Mouse (Mus musculus) intestine, embryonic 15.5 days (tissue): ENCODE data around the gene Mrpl58. TPM values are rescaled to one million over a fixed set of nuclear protein-coding genes. Genes with fewer than 3 reads are reported as not detected.
A peak's percentile ranks its signal among the peaks of the same experiment; 100 is the strongest.
"Not testable (repeated sequence)": the region's sequence is repeated elsewhere in the genome, so short reads cannot be mapped to it uniquely, and the experiment has no call there.

Source experiments
- ATAC-seq: fragments of 200-750 bp; cut with Nextera tagmentation; 2 replicates; pipeline ENCODE4 v1.8.0; 2017; ENCODE audit warnings: moderate TSS enrichment, moderate library complexity
- H3K27ac ChIP-seq: fragments of 300-500 bp; sonication (generic); 2 replicates; pipeline ENCODE4 v1.5.1; 2015; ENCODE audit warnings: mild to moderate bottlenecking, inconsistent platforms
- H3K27me3 ChIP-seq: fragments of 300-500 bp; sonication (generic); replicated peaks from 2 replicates; pipeline ENCODE4 v1.6.1; 2015; ENCODE audit warnings: inconsistent platforms
- H3K36me3 ChIP-seq: fragments of 300-500 bp; sonication (generic); 2 replicates; pipeline ENCODE4 v1.6.1; 2015; ENCODE audit warnings: inconsistent platforms
- H3K4me1 ChIP-seq: fragments of 300-500 bp; sonication (generic); replicated peaks from 2 replicates; pipeline ENCODE4 v1.6.1; 2015; ENCODE audit warnings: inconsistent platforms
- H3K4me2 ChIP-seq: fragments of 300-500 bp; sonication (generic); replicated peaks from 2 replicates; pipeline ENCODE4 v1.6.1; 2015; ENCODE audit warnings: mild to moderate bottlenecking, inconsistent platforms
- H3K4me3 ChIP-seq: fragments of 300-500 bp; sonication (generic); replicated peaks from 2 replicates; pipeline ENCODE4 v1.5.1; 2015; ENCODE audit warnings: inconsistent platforms
- H3K9ac ChIP-seq: fragments of 300-500 bp; sonication (generic); 2 replicates; pipeline ENCODE4 v1.6.1; 2015; ENCODE audit warnings: inconsistent platforms
- H3K9me3 ChIP-seq: fragments of 300-500 bp; sonication (generic); 2 replicates; pipeline ENCODE4 v1.6.1; 2016; ENCODE audit warnings: inconsistent platforms
- WGBS: fragments of 180-500 bp; shearing (Covaris S2); methylation state at CpG from one replicate; pipeline ENCODE4 v1.1.7; 2015; 5-methylcytosine and 5-hydroxymethylcytosine counted together
- polyA plus RNA-seq: library from polyadenylated mRNA; unstranded; fragments of >200 nt; fragmentation: Nextera tagmentation; extraction: Ambion mirVana; gene quantifications from 2 replicates; pipeline ENCODE4 v1.2.1, GENCODE M21; 2015

Gene Mrpl58
- polyA plus RNA-seq, 1 experiment from 2014 or later = 187 TPM

- H3K36me3 ChIP-seq = no peaks in the 10 kb centered on the region
- H3K4me3 ChIP-seq = no peak overlapping the region
- peaks cover 21% of the 10 kb centered on the region for H3K4me1 ChIP-seq
- ATAC-seq = no peak
- H3K9ac ChIP-seq = peak overlapping the region; percentile 21; the same call in 1 of the 2 replicates
- no peaks in the 10 kb centered on the region for H3K27me3 ChIP-seq
- peak overlapping the region; percentile 91 for H3K4me2 ChIP-seq
- no peaks in the 10 kb centered on the region for H3K9me3 ChIP-seq
- no peak overlapping the region for H3K27ac ChIP-seq
- 82% methylated on average over 5 of the region's 5 CpGs for WGBS
Measured at GRCm38 (mm10) chr11:115384587-115384986, 19.0 kb upstream of the Mrpl58 start.

GRCm38 (mm10) chr11:115386859-115387258 lies 16.7 kb upstream of the Mrpl58 start:
- H3K36me3 ChIP-seq, H3K27ac ChIP-seq, ATAC-seq, H3K9ac ChIP-seq, H3K27me3 ChIP-seq, H3K4me2 ChIP-seq, H3K4me3 ChIP-seq, H3K9me3 ChIP-seq: not testable (repeated sequence)
- peaks cover 21% of the 10 kb centered on the region for H3K4me1 ChIP-seq
- WGBS = 84% methylated on average over 3 of the region's 3 CpGs

- H3K27me3 ChIP-seq = no peaks in the 10 kb centered on the region
- H3K36me3 ChIP-seq = peaks cover 12% of the 10 kb centered on the region
- H3K4me1 ChIP-seq = no peaks in the 10 kb centered on the region
- no peak overlapping the region for H3K27ac ChIP-seq
- no peaks in the 10 kb centered on the region for H3K9me3 ChIP-seq
- no peak overlapping the region for H3K4me3 ChIP-seq
- no peak overlapping the region for H3K9ac ChIP-seq
- 96% methylated on average over 7 of the region's 7 CpGs for WGBS
- no peak for ATAC-seq
- H3K4me2 ChIP-seq = no peak overlapping the region
Measured at GRCm38 (mm10) chr11:115391358-115391757, 12.2 kb upstream of the Mrpl58 start.

GRCm38 (mm10) chr11:115393721-115394325 lies 9.7 kb upstream of the Mrpl58 start:
- Histone ChIP-seq H3K4me2 (peak overlapping the region; percentile 39), H3K9me3 (no peaks in the 10 kb centered on the region), H3K36me3 (peaks cover 12% of the 10 kb centered on the region), H3K4me3 (no peak overlapping the region), H3K27me3 (no peaks in the 10 kb centered on the region), H3K4me1 (no peaks in the 10 kb centered on the region), H3K27ac (no peak overlapping the region), H3K9ac (no peak overlapping the region)
- ATAC-seq = peak; percentile 51; the same call in 1 of the 2 replicates
- 58% methylated on average over 34 of the region's 34 CpGs for WGBS

GRCm38 (mm10) chr11:115398085-115398484 lies 5.5 kb upstream of the Mrpl58 start:
- Histone ChIP-seq H3K27me3 (no peaks in the 10 kb centered on the region), H3K4me1 (peaks cover 6% of the 10 kb centered on the region), H3K9me3 (no peaks in the 10 kb centered on the region), H3K36me3 (0 out of 2 replicates have a peak, but pooled peaks cover 4% of the 10 kb centered on the region), H3K9ac (no peak overlapping the region), H3K4me2 (no peak overlapping the region), H3K4me3 (no peak overlapping the region), H3K27ac (no peak overlapping the region)
- WGBS = 72% methylated on average over 7 of the region's 7 CpGs
- no peak for ATAC-seq

GRCm38 (mm10) chr11:115400126-115400525 lies 3.4 kb upstream of the Mrpl58 start:
- no peak overlapping the region for H3K9ac ChIP-seq
- no peak for ATAC-seq
- no peak overlapping the region for H3K27ac ChIP-seq
- no peak overlapping the region for H3K4me3 ChIP-seq
- H3K4me1 ChIP-seq = peaks cover 11% of the 10 kb centered on the region
- H3K4me2 ChIP-seq = no peak overlapping the region
- H3K36me3 ChIP-seq = no peaks in the 10 kb centered on the region
- no peaks in the 10 kb centered on the region for H3K9me3 ChIP-seq
- H3K27me3 ChIP-seq = no peaks in the 10 kb centered on the region
- WGBS = 69% methylated on average over 3 of the region's 3 CpGs

- no peak overlapping the region; the same call in 1 of the 2 replicates for H3K4me2 ChIP-seq
- H3K9me3 ChIP-seq = no peaks in the 10 kb centered on the region
- no peak overlapping the region for H3K4me3 ChIP-seq
- peaks cover 11% of the 10 kb centered on the region for H3K4me1 ChIP-seq
- no peaks in the 10 kb centered on the region for H3K36me3 ChIP-seq
- H3K9ac ChIP-seq = no peak overlapping the region
- no peak for ATAC-seq
- 0 out of 2 replicates have a peak overlapping the region, but pooled peaks have one; percentile 17 for H3K27ac ChIP-seq
- 33% methylated on average over 11 of the region's 11 CpGs for WGBS
- no peaks in the 10 kb centered on the region for H3K27me3 ChIP-seq
Measured at GRCm38 (mm10) chr11:115400630-115401391, 2.7 kb upstream of the Mrpl58 start.

GRCm38 (mm10) chr11:115405723-115406122 lies 2.2 kb downstream of the Mrpl58 start:
- Histone ChIP-seq H3K4me1 (peaks cover 11% of the 10 kb centered on the region), H3K4me2 (no peak overlapping the region), H3K36me3 (peaks cover 10% of the 10 kb centered on the region), H3K27ac (no peak overlapping the region), H3K4me3 (no peak overlapping the region), H3K9ac (no peak overlapping the region), H3K27me3 (no peaks in the 10 kb centered on the region), H3K9me3 (no peaks in the 10 kb centered on the region)
- ATAC-seq = no peak
- WGBS = 96% methylated on average over 6 of the region's 6 CpGs

- Histone ChIP-seq H3K4me1 (peaks cover 16% of the 10 kb centered on the region), H3K9me3 (no peaks in the 10 kb centered on the region), H3K4me2 (no peak overlapping the region), H3K4me3 (no peak overlapping the region), H3K36me3 (peaks cover 12% of the 10 kb centered on the region), H3K27ac (no peak overlapping the region), H3K27me3 (no peaks in the 10 kb centered on the region), H3K9ac (no peak overlapping the region)
- ATAC-seq = no peak
- WGBS = 95% methylated on average over 17 of the region's 17 CpGs
Measured at GRCm38 (mm10) chr11:115406858-115407401, 3.4 kb downstream of the Mrpl58 start.

GRCm38 (mm10) chr11:115408266-115408920 lies 4.8 kb downstream of the Mrpl58 start:
- H3K27ac ChIP-seq = no peak overlapping the region
- peaks cover 19% of the 10 kb centered on the region for H3K4me1 ChIP-seq
- no peak overlapping the region for H3K4me3 ChIP-seq
- no peak overlapping the region for H3K9ac ChIP-seq
- WGBS = 67% methylated on average over 6 of the region's 6 CpGs
- H3K27me3 ChIP-seq = no peaks in the 10 kb centered on the region
- ATAC-seq = no peak
- peaks cover 12% of the 10 kb centered on the region for H3K36me3 ChIP-seq
- H3K9me3 ChIP-seq = no peaks in the 10 kb centered on the region
- H3K4me2 ChIP-seq = no peak overlapping the region

- peaks cover 19% of the 10 kb centered on the region for H3K4me1 ChIP-seq
- 78% methylated on average over 7 of the region's 7 CpGs for WGBS
- H3K27ac ChIP-seq = no peak overlapping the region
- H3K27me3 ChIP-seq = no peaks in the 10 kb centered on the region
- H3K9me3 ChIP-seq = no peaks in the 10 kb centered on the region
- no peak overlapping the region for H3K9ac ChIP-seq
- no peak overlapping the region for H3K4me2 ChIP-seq
- no peak for ATAC-seq
- peaks cover 12% of the 10 kb centered on the region for H3K36me3 ChIP-seq
- no peak overlapping the region for H3K4me3 ChIP-seq
Measured at GRCm38 (mm10) chr11:115409556-115409955, 6.0 kb downstream of the Mrpl58 start.

- Histone ChIP-seq H3K9ac (peak within 1 kb of the TSS; percentile 95), H3K4me3 (peak within 1 kb of the TSS; percentile 92), H3K4me1 (peaks cover 21% of the 10 kb centered on the region), H3K9me3 (no peaks in the 10 kb centered on the region), H3K27me3 (no peaks in the 10 kb centered on the region), H3K36me3 (peaks cover 25% of the 10 kb centered on the region), H3K4me2 (peak within 1 kb of the TSS; percentile 87), H3K27ac (peak within 1 kb of the TSS; percentile 83)
- WGBS = under 1% methylated on average over 52 of the region's 56 CpGs
- peak; percentile 99 for ATAC-seq
Measured at GRCm38 (mm10) chr11:115419531-115420237, 16.1 kb downstream of the Mrpl58 start, which contains the start of the genes Atp5h and Kctd2. Gene Atp5h (minus strand): TSS chr11:115419962. Gene Kctd2 (plus strand): TSS chr11:115420128.
